Mouse (Mus musculus) kidney, postnatal 14 days (tissue): ENCODE measurements around the gene Cox4i2.

Source experiments
- DNase-seq: peaks from one replicate; pipeline ENCODE4 v3.0.0; 2022; ENCODE audit warnings: mixed read lengths

The Cox4i2 gene

GRCm38 (mm10) chr2:152803081-152803480 is 49.1 kb downstream of the Cox4i2 start:
- no peak for DNase-seq

GRCm38 (mm10) chr2:152804408-152805110 is 50.6 kb downstream of the Cox4i2 start:
- peak; percentile 75 for DNase-seq

GRCm38 (mm10) chr2:152805111-152805490 is 51.1 kb downstream of the Cox4i2 start:
- no peak for DNase-seq

- peak; percentile 58 for DNase-seq
These were observed 52.1 kb downstream of the Cox4i2 start for GRCm38 (mm10) chr2:152806037-152806436.

GRCm38 (mm10) chr2:152808178-152808577 is 54.2 kb downstream of the Cox4i2 start:
- no peak for DNase-seq

GRCm38 (mm10) chr2:152810158-152810941 is 56.4 kb downstream of the Cox4i2 start:
- no peak for DNase-seq

- DNase-seq: peak; percentile 49
These were observed 57.6 kb downstream of the Cox4i2 start for GRCm38 (mm10) chr2:152811336-152812165.

GRCm38 (mm10) chr2:152813232-152813631 is 59.3 kb downstream of the Cox4i2 start:
- no peak for DNase-seq

GRCm38 (mm10) chr2:152814213-152814874 is 60.4 kb downstream of the Cox4i2 start:
- peak; percentile 71 for DNase-seq
